Mouse (Mus musculus) liver, adult 2 months (tissue): Measurements from ENCODE around the gene Iglon5. TPM values are rescaled to one million over a fixed set of nuclear protein-coding genes. Genes with fewer than 3 reads are reported as not detected.
A peak's percentile ranks its signal among the peaks of the same experiment; 100 is the strongest.

Experiments
- DNase-seq: peaks from one replicate; pipeline ENCODE4 v3.0.0-alpha.2; 2011; ENCODE audit warnings: low read depth, low spot score; ENCODE audit errors: extremely low read depth
- H3K27ac ChIP-seq: fragments of 200-500 bp; replicated peaks from 2 replicates; pipeline ENCODE4 v1.5.1; 2012; ENCODE audit warnings: low read depth, mild to moderate bottlenecking, control low read depth, inconsistent platforms, low read length; ENCODE audit not compliant: insufficient read depth
- H3K27me3 ChIP-seq: fragments of 200-500 bp; 2 replicates; pipeline ENCODE4 v1.6.1; 2012; ENCODE audit warnings: mild to moderate bottlenecking, moderate library complexity, low read length, inconsistent platforms; ENCODE audit not compliant: control insufficient read depth, insufficient read depth
- H3K36me3 ChIP-seq: fragments of 200-500 bp; 2 replicates; pipeline ENCODE4 v1.6.1; 2012; ENCODE audit warnings: low read length, inconsistent platforms; ENCODE audit not compliant: control insufficient read depth, insufficient read depth
- H3K4me1 ChIP-seq: fragments of 200-500 bp; 2 replicates; pipeline ENCODE4 v1.6.1; 2011; ENCODE audit warnings: low read length; ENCODE audit not compliant: control insufficient read depth, insufficient read depth
- H3K4me3 ChIP-seq: fragments of 200-500 bp; 2 replicates; pipeline ENCODE4 v1.5.1; 2011; ENCODE audit warnings: low read depth, mild to moderate bottlenecking, control low read depth, low read length, moderate library complexity; ENCODE audit not compliant: insufficient read depth
- H3K79me2 ChIP-seq: fragments of 200-500 bp; 2 replicates; pipeline ENCODE4 v1.6.1; 2012; ENCODE audit warnings: inconsistent platforms, mild to moderate bottlenecking, low read length, moderate library complexity; ENCODE audit not compliant: control insufficient read depth, insufficient read depth
- H3K9ac ChIP-seq: fragments of 200-500 bp; 2 replicates; pipeline ENCODE4 v1.6.1; 2012; ENCODE audit warnings: low read depth, mild to moderate bottlenecking, control low read depth, inconsistent platforms, low read length
- CTCF ChIP-seq: fragments of 200-500 bp; IDR thresholded peaks from 2 replicates; pipeline ENCODE4 v1.5.1; 2011; ENCODE audit warnings: low read depth, low read length, control low read depth
- POLR2A ChIP-seq: fragments of 200-500 bp; IDR thresholded peaks from 2 replicates; pipeline ENCODE4 v1.6.1; 2011; ENCODE audit warnings: low read length, control low read depth; ENCODE audit not compliant: insufficient read depth; ENCODE audit errors: extremely low read depth
- WGBS: fragments of 180-500 bp; shearing (Covaris S2); methylation state at CpG from one replicate; pipeline ENCODE4 v1.1.7; 2018; 5-methylcytosine and 5-hydroxymethylcytosine counted together
- polyA plus RNA-seq: library from polyadenylated mRNA; depleted of rRNA; stranded (reverse); fragments of >200 nt; gene quantifications from 2 replicates; pipeline ENCODE4 v1.2.3, GENCODE M21; 2012
- total RNA-seq: library from RNA; depleted of rRNA; stranded (reverse); fragments of >200 nt; gene quantifications from 2 replicates; pipeline ENCODE4 v1.2.3, GENCODE M21; 2014

The Iglon5 gene
- total and polyA plus RNA-seq, 2 experiments = 0.18 to 0.81 TPM

GRCm38 (mm10) chr7:43449811-43450210, 40.1 kb downstream of the Iglon5 start:
- TF ChIP-seq CTCF = no peak
- no peak for TF ChIP-seq POLR2A
- H3K9ac ChIP-seq = no peak overlapping the region
- H3K4me3 ChIP-seq = no peak overlapping the region
- H3K4me1 ChIP-seq = peaks cover 58% of the 10 kb centered on the region
- peaks cover 6% of the 10 kb centered on the region; the same call in 1 of the 2 replicates for H3K36me3 ChIP-seq
- H3K27ac ChIP-seq = no peak overlapping the region
- no peaks in the 10 kb centered on the region for H3K27me3 ChIP-seq
- no peak for DNase-seq
- peaks cover 17% of the 10 kb centered on the region; the same call in 1 of the 2 replicates for H3K79me2 ChIP-seq
- WGBS = 52% methylated on average over 2 of the region's 2 CpGs

DNA sequence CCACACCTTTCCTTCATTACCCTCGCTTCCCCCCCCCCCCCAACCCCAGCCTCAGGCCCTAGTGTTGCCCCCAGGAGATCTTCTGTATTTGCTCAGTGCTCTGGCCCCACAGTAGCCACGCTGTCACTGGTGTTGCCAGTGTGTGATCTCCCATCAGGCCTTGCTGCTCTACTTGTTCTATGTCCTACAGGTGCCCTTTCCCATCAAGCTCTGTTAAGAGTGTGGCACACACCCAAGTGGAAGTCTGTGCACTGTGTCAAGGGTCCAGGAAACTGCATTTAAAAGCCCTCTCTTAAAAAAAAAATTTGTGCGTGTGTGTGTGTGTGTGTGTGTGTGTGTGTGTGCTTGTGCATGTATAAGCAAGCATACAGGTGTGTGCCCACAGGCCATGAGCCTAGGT, 41.6 kb downstream of the Iglon5 start:
- DNase-seq = peak; percentile 46
- Histone ChIP-seq H3K27me3 (no peaks in the 10 kb centered on the region), H3K36me3 (no peaks in the 10 kb centered on the region; the same call in 1 of the 2 replicates), H3K4me1 (peaks cover 49% of the 10 kb centered on the region), H3K9ac (no peak overlapping the region), H3K4me3 (no peak overlapping the region), H3K27ac (no peak overlapping the region), H3K79me2 (peaks cover 25% of the 10 kb centered on the region; the same call in 1 of the 2 replicates)
- TF ChIP-seq CTCF = no peak
- no peak for TF ChIP-seq POLR2A
- 43% methylated on average over 2 of the region's 3 CpGs for WGBS

GRCm38 (mm10) chr7:43447801-43448200, 42.1 kb downstream of the Iglon5 start:
- 14% methylated on average over 4 of the region's 4 CpGs for WGBS
- Histone ChIP-seq H3K27me3 (no peaks in the 10 kb centered on the region), H3K4me3 (no peak overlapping the region), H3K27ac (0 out of 2 replicates have a peak overlapping the region, but pooled peaks have one; percentile 10), H3K9ac (no peak overlapping the region), H3K36me3 (no peaks in the 10 kb centered on the region; the same call in 1 of the 2 replicates), H3K79me2 (peaks cover 25% of the 10 kb centered on the region; the same call in 1 of the 2 replicates), H3K4me1 (peaks cover 47% of the 10 kb centered on the region)
- DNase-seq = peak; percentile 83
- no peak for TF ChIP-seq POLR2A
- no peak for TF ChIP-seq CTCF

DNA sequence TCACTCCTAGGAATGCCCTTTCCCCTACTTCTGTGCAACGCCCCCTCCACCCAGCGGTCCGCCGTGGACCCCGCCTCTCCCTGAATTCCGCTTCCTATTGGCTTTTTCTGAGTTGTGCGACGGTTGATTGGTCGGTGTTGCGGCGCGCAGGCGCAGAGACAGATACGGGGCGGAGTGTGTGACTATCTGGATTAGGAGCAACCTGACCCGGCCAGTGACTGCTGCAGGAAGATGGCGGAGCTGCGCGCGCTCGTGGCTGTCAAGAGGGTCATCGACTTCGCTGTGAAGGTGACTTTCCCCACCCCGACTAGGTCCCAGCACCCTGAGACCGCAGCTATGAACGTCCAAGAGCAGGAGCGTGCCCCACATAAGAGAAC, 46.0 kb downstream of the Iglon5 start, which contains the start of the genes Etfb and Gm45233:
TSS of gene Etfb (plus strand) at position 167 of the 377 bp plus-strand sequence.
TSS of gene Gm45233 (plus strand) at position 212 of the 377 bp plus-strand sequence.
- Histone ChIP-seq H3K27ac (peak within 1 kb of the TSS; percentile 97), H3K4me1 (peaks cover 29% of the 10 kb centered on the region), H3K79me2 (peaks cover 25% of the 10 kb centered on the region; the same call in 1 of the 2 replicates), H3K36me3 (no peaks in the 10 kb centered on the region; the same call in 1 of the 2 replicates), H3K4me3 (peak within 1 kb of the TSS; percentile 58), H3K9ac (peak within 1 kb of the TSS; percentile 76), H3K27me3 (no peaks in the 10 kb centered on the region)
- no peak for TF ChIP-seq CTCF
- peak; percentile 97 for TF ChIP-seq POLR2A
- DNase-seq = peak; percentile 94
- under 1% methylated on average over 27 of the region's 27 CpGs for WGBS

- Histone ChIP-seq H3K4me3 (peak overlapping the region; percentile 56), H3K4me1 (peaks cover 26% of the 10 kb centered on the region), H3K27ac (peak overlapping the region; percentile 97), H3K79me2 (peaks cover 25% of the 10 kb centered on the region; the same call in 1 of the 2 replicates), H3K27me3 (no peaks in the 10 kb centered on the region), H3K9ac (peak overlapping the region; percentile 76), H3K36me3 (no peaks in the 10 kb centered on the region; the same call in 1 of the 2 replicates)
- peak; percentile 39; the same call in 1 of the 2 replicates for TF ChIP-seq POLR2A
- TF ChIP-seq CTCF = no peak
- WGBS = 2% methylated on average over 36 of the region's 36 CpGs
- DNase-seq = peak; percentile 70
Observed at GRCm38 (mm10) chr7:43443126-43443916, 46.6 kb downstream of the Iglon5 start.

DNA sequence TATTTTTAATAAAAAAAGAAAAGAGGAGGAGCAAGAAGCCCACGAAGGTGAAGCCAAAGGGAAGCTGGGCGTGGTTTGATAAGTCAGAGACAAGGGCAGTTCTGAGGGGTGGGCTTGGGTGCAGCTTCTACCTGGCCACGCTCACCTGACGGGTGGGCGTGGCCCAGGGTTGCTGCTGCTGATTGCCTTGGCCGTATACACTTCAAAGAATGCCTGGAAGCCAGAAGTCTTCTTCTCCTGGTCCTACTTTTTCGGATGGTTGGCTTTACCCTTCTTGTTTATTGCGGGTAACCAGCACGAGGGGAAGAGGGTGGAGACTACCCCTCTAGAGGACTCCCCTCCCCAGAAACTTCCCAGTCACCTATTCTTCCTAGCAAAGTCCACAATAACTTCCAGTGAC, 47.2 kb downstream of the Iglon5 start:
- Histone ChIP-seq H3K36me3 (no peaks in the 10 kb centered on the region; the same call in 1 of the 2 replicates), H3K79me2 (peaks cover 25% of the 10 kb centered on the region; the same call in 1 of the 2 replicates), H3K9ac (peak overlapping the region; percentile 76), H3K4me1 (peaks cover 20% of the 10 kb centered on the region), H3K27me3 (no peaks in the 10 kb centered on the region), H3K27ac (peak overlapping the region; percentile 97), H3K4me3 (peak overlapping the region; percentile 56)
- TF ChIP-seq CTCF (no peak), POLR2A (no peak)
- WGBS = 60% methylated on average over 9 of the region's 9 CpGs
- no peak for DNase-seq
